Mouse (Mus musculus) embryo, embryonic 10 days (tissue): Measurements from ENCODE around the gene Sec16a.

ENCODE experiments used
- DNase-seq: peaks from one replicate; pipeline ENCODE4 v3.0.0-alpha.2; 2015; ENCODE audit warnings: low spot score

The Sec16a gene

GRCm38 (mm10) chr2:26474789-26475504 lies 29.9 kb upstream of the Sec16a start:
- DNase-seq: peak; percentile 57

GRCm38 (mm10) chr2:26472312-26473090 lies 27.5 kb upstream of the Sec16a start:
- no peak for DNase-seq

- no peak for DNase-seq
Observed at GRCm38 (mm10) chr2:26471652-26472285, 26.8 kb upstream of the Sec16a start.

GRCm38 (mm10) chr2:26470967-26471366 lies 26.0 kb upstream of the Sec16a start:
- DNase-seq: no peak

GRCm38 (mm10) chr2:26468376-26468775 lies 23.4 kb upstream of the Sec16a start:
- no peak for DNase-seq

- no peak for DNase-seq
Observed at GRCm38 (mm10) chr2:26463412-26463811, 18.4 kb upstream of the Sec16a start.

GRCm38 (mm10) chr2:26462980-26463379 lies 18.0 kb upstream of the Sec16a start:
- DNase-seq: no peak

GRCm38 (mm10) chr2:26461667-26462066 lies 16.7 kb upstream of the Sec16a start:
- no peak for DNase-seq

GRCm38 (mm10) chr2:26460837-26461236 lies 15.8 kb upstream of the Sec16a start:
- no peak for DNase-seq

GRCm38 (mm10) chr2:26460097-26460646 lies 15.2 kb upstream of the Sec16a start:
- no peak for DNase-seq

- peak; percentile 63 for DNase-seq
Observed at GRCm38 (mm10) chr2:26459478-26459877, 14.5 kb upstream of the Sec16a start.

GRCm38 (mm10) chr2:26458402-26459124 lies 13.5 kb upstream of the Sec16a start:
- peak; percentile 78 for DNase-seq

- DNase-seq: peak; percentile 86
Observed at GRCm38 (mm10) chr2:26449121-26450060, 4.4 kb upstream of the Sec16a start.

- DNase-seq: no peak
Observed at GRCm38 (mm10) chr2:26447451-26447850, 2.4 kb upstream of the Sec16a start.

GRCm38 (mm10) chr2:26446671-26447070 lies 1.7 kb upstream of the Sec16a start:
- DNase-seq: no peak

- DNase-seq: peak; percentile 95
Observed at GRCm38 (mm10) chr2:26445666-26446445, 840 bp upstream of the Sec16a start.

- DNase-seq: no peak
Observed at GRCm38 (mm10) chr2:26444368-26444767, 648 bp downstream of the Sec16a start.

- DNase-seq: no peak
Observed at GRCm38 (mm10) chr2:26443876-26444275, 1.1 kb downstream of the Sec16a start.

- no peak for DNase-seq
Observed at GRCm38 (mm10) chr2:26442843-26443242, 2.2 kb downstream of the Sec16a start.

- DNase-seq: no peak
Observed at GRCm38 (mm10) chr2:26441688-26442087, 3.3 kb downstream of the Sec16a start.
